Mouse (Mus musculus): Measurements from ENCODE around the gene Ndufa8. TPM values are rescaled to one million over a fixed set of nuclear protein-coding genes. Genes with fewer than 3 reads are reported as not detected.

Gene Ndufa8
- polyA plus RNA-seq, 1 experiment from 2014 or later: 228 TPM

GRCm38 (mm10) chr2:36033966-36034365 lies 15.2 kb downstream of the Ndufa8 start:
- peaks cover 4% of the 10 kb centered on the region; the same call in 1 of the 2 replicates for H3K36me3 ChIP-seq (ENCODE audit: insufficient read depth, low read length)
- 66% methylated on average over 7 of the region's 7 CpGs for WGBS
- TF ChIP-seq CTCF (IDR thresholded peaks at IDR 0.05): no peak
- TF ChIP-seq EP300 (IDR thresholded peaks at IDR 0.05): no peak

GRCm38 (mm10) chr2:36032884-36033283 lies 16.3 kb downstream of the Ndufa8 start:
- 59% methylated on average over 7 of the region's 7 CpGs for WGBS
- DNase-seq (ENCODE audit: low spot score) (no peak), ATAC-seq (peak; percentile 43; the same call in 1 of the 2 replicates)
- Histone ChIP-seq H3K9me3 (ENCODE audit: low read length) (no peaks in the 10 kb centered on the region), H3K4me1 (ENCODE audit: insufficient read depth, low read depth, low read length) (no peaks in the 10 kb centered on the region), H3K4me2 (replicated peaks; ENCODE audit: low read depth, low read length) (no peak overlapping the region), H3K27me3 (replicated peaks; ENCODE audit: insufficient read depth, low read length) (no peaks in the 10 kb centered on the region), H3K36me3 (ENCODE audit: insufficient read depth, low read length) (peaks cover 1% of the 10 kb centered on the region; the same call in 1 of the 2 replicates), H3K27ac (ENCODE audit: low read length) (no peak overlapping the region), H3K4me3 (ENCODE audit: low read depth, low read length) (no peak overlapping the region), H3K9ac (replicated peaks; ENCODE audit: low read depth) (no peak overlapping the region)
- TF ChIP-seq CTCF (IDR thresholded peaks at IDR 0.05): no peak
- 0 out of 2 replicates have a peak, but pooled peaks have one; percentile 39 for TF ChIP-seq EP300 (IDR thresholded peaks at IDR 0.05)

More at GRCm38 (mm10) chr2:36033966-36034365, 15.2 kb downstream of the Ndufa8 start:
- Histone ChIP-seq H3K4me3 (ENCODE audit: low read depth, low read length) (no peak overlapping the region), H3K27me3 (replicated peaks; ENCODE audit: insufficient read depth, low read length) (no peaks in the 10 kb centered on the region), H3K4me2 (replicated peaks; ENCODE audit: low read depth, low read length) (no peak overlapping the region), H3K4me1 (ENCODE audit: insufficient read depth, low read depth, low read length) (no peaks in the 10 kb centered on the region), H3K27ac (ENCODE audit: low read length) (no peak overlapping the region), H3K9me3 (ENCODE audit: low read length) (no peaks in the 10 kb centered on the region), H3K9ac (replicated peaks; ENCODE audit: low read depth) (no peak overlapping the region)
- no peak for ATAC-seq
- no peak for DNase-seq (ENCODE audit: low spot score)

GRCm38 (mm10) chr2:36023291-36023690 lies 25.9 kb downstream of the Ndufa8 start:
- DNase-seq (ENCODE audit: low spot score) (peak; percentile 77), ATAC-seq (peak; percentile 94)
- Histone ChIP-seq H3K4me3 (ENCODE audit: low read depth, low read length) (no peak overlapping the region), H3K9me3 (ENCODE audit: low read length) (no peaks in the 10 kb centered on the region), H3K27me3 (replicated peaks; ENCODE audit: insufficient read depth, low read length) (no peaks in the 10 kb centered on the region), H3K36me3 (ENCODE audit: insufficient read depth, low read length) (no peaks in the 10 kb centered on the region), H3K4me1 (ENCODE audit: insufficient read depth, low read depth, low read length) (peaks cover 4% of the 10 kb centered on the region; the same call in 1 of the 2 replicates), H3K4me2 (replicated peaks; ENCODE audit: low read depth, low read length) (no peak overlapping the region), H3K27ac (ENCODE audit: low read length) (no peak overlapping the region), H3K9ac (replicated peaks; ENCODE audit: low read depth) (no peak overlapping the region)
- TF ChIP-seq CTCF (IDR thresholded peaks at IDR 0.05): no peak
- peak; percentile 90 for TF ChIP-seq EP300 (IDR thresholded peaks at IDR 0.05)
- WGBS: 33% methylated on average over 3 of the region's 3 CpGs

- H3K9ac ChIP-seq (replicated peaks; ENCODE audit: low read depth): no peak overlapping the region
- DNase-seq (ENCODE audit: low spot score) (peak; percentile 69), ATAC-seq (peak; percentile 39; the same call in 1 of the 2 replicates)
- H3K27ac ChIP-seq (ENCODE audit: low read length): no peak overlapping the region
- no peaks in the 10 kb centered on the region for H3K9me3 ChIP-seq (ENCODE audit: low read length)
- no peaks in the 10 kb centered on the region for H3K36me3 ChIP-seq (ENCODE audit: insufficient read depth, low read length)
- peak overlapping the region; percentile 39; the same call in 1 of the 2 replicates for H3K4me2 ChIP-seq (replicated peaks; ENCODE audit: low read depth, low read length)
- no peak overlapping the region; the same call in 1 of the 2 replicates for H3K4me3 ChIP-seq (ENCODE audit: low read depth, low read length)
- WGBS: 13% methylated on average over 32 of the region's 32 CpGs
- H3K4me1 ChIP-seq (ENCODE audit: insufficient read depth, low read depth, low read length): peaks cover 4% of the 10 kb centered on the region; the same call in 1 of the 2 replicates
- TF ChIP-seq EP300 (IDR thresholded peaks at IDR 0.05): no peak
- peak; percentile 89 for TF ChIP-seq CTCF (IDR thresholded peaks at IDR 0.05)
- no peaks in the 10 kb centered on the region for H3K27me3 ChIP-seq (replicated peaks; ENCODE audit: insufficient read depth, low read length)
Measured at GRCm38 (mm10) chr2:36021385-36022159, 27.6 kb downstream of the Ndufa8 start.

- H3K27ac ChIP-seq (ENCODE audit: low read length): no peak overlapping the region
- peaks cover 7% of the 10 kb centered on the region for H3K4me1 ChIP-seq (ENCODE audit: insufficient read depth, low read depth, low read length)
- no peaks in the 10 kb centered on the region for H3K9me3 ChIP-seq (ENCODE audit: low read length)
- TF ChIP-seq CTCF (IDR thresholded peaks at IDR 0.05) (no peak), EP300 (IDR thresholded peaks at IDR 0.05) (0 out of 2 replicates have a peak, but pooled peaks have one; percentile 49)
- no peak overlapping the region for H3K4me3 ChIP-seq (ENCODE audit: low read depth, low read length)
- H3K4me2 ChIP-seq (replicated peaks; ENCODE audit: low read depth, low read length): no peak overlapping the region
- 39% methylated on average over 12 of the region's 12 CpGs for WGBS
- no peak overlapping the region for H3K9ac ChIP-seq (replicated peaks; ENCODE audit: low read depth)
- peak; percentile 49 for DNase-seq (ENCODE audit: low spot score)
- H3K36me3 ChIP-seq (ENCODE audit: insufficient read depth, low read length): no peaks in the 10 kb centered on the region
- peaks cover 3% of the 10 kb centered on the region; the same call in 1 of the 2 replicates for H3K27me3 ChIP-seq (replicated peaks; ENCODE audit: insufficient read depth, low read length)
- peak; percentile 91 for ATAC-seq
Measured at GRCm38 (mm10) chr2:36013010-36013409, 36.2 kb downstream of the Ndufa8 start.

- no peak for ATAC-seq
- H3K27ac ChIP-seq (ENCODE audit: low read length): no peak overlapping the region
- TF ChIP-seq CTCF (IDR thresholded peaks at IDR 0.05): peak; percentile 44
- TF ChIP-seq EP300 (IDR thresholded peaks at IDR 0.05): 0 out of 2 replicates have a peak, but pooled peaks have one; percentile 10
- H3K4me3 ChIP-seq (ENCODE audit: low read depth, low read length): peak overlapping the region; percentile 30
- H3K4me1 ChIP-seq (ENCODE audit: insufficient read depth, low read depth, low read length): peaks cover 7% of the 10 kb centered on the region
- under 1% methylated on average over 39 of the region's 44 CpGs for whole genome bisulfite sequencing
- H3K9ac ChIP-seq (replicated peaks; ENCODE audit: low read depth): no peak overlapping the region
- H3K36me3 ChIP-seq (ENCODE audit: insufficient read depth, low read length): no peaks in the 10 kb centered on the region
- peak overlapping the region; percentile 68 for H3K4me2 ChIP-seq (replicated peaks; ENCODE audit: low read depth, low read length)
- H3K27me3 ChIP-seq (replicated peaks; ENCODE audit: insufficient read depth, low read length): peaks cover 3% of the 10 kb centered on the region; the same call in 1 of the 2 replicates
- peak; percentile 29 for DNase-seq (ENCODE audit: low spot score)
- H3K9me3 ChIP-seq (ENCODE audit: low read length): no peaks in the 10 kb centered on the region
Measured at GRCm38 (mm10) chr2:36011331-36011825, 37.8 kb downstream of the Ndufa8 start.
